Mouse (Mus musculus): ENCODE measurements around the gene Prkar2a.

DNA sequence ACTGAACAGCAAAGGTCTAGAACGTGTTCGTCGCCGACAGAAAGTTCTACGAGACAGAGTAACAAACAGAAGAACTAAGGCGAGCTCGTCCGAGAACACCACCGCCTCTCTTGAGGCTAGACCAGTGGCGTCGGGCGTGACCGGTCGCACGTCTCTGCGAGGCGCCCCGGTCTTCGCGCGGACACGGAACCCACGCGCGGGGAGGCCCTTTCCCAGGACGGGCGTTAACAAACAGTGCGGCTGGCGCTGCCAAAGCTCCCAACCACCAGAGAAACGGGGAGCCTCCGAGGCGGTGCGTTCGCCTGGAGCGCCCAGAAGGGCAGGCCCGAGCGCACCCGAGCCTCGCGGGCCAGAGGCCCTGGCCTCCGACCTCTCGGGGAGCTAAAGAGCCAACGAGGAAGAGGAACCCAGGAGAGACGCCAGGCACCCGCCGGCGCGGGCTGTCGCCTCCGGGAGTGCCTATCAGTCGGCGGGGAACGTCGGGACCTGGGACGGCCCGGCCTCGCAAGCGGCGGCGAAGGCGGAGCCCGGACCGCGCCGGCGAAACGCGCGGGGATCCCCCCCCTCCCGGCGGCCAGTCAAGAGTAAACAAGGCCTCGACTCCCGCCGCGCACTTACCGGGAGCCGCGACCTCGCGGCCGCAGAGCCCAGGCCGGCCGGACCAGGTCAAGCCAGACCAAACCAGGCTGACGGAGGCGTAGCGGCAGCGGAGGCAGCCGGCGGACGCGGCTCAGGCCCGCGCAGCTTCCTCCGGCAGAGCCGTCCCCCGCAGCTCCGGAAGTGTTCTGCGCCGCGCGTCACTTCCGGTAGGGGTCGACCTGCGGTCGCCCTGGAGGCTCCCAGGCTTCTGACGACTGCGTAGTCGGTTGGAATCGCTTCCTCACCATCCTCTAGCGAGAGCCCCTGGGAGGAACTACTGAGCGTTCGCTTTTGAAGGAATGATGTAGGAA, 40.2 kb upstream of the Prkar2a start, which contains the start of gene Arih2:
- TF ChIP-seq CTCF (conservative IDR thresholded peaks at IDR 0.05; ENCODE audit: low read length) (no peak), NANOG (IDR thresholded peaks at IDR 0.05; ENCODE audit: borderline replicate concordance, low read length) (no peak)

Measured in E14TG2a.4 (cell line).